Mouse (Mus musculus): Measurements from ENCODE around the gene Fam187a. TPM values are rescaled to one million over a fixed set of nuclear protein-coding genes. Genes with fewer than 3 reads are reported as not detected.

Fam187a gene
- total RNA-seq (2014; fragmentation: Nextera tagmentation) (not detected in 2 replicates), total RNA-seq (2017) (not detected in 2 replicates)

DNA sequence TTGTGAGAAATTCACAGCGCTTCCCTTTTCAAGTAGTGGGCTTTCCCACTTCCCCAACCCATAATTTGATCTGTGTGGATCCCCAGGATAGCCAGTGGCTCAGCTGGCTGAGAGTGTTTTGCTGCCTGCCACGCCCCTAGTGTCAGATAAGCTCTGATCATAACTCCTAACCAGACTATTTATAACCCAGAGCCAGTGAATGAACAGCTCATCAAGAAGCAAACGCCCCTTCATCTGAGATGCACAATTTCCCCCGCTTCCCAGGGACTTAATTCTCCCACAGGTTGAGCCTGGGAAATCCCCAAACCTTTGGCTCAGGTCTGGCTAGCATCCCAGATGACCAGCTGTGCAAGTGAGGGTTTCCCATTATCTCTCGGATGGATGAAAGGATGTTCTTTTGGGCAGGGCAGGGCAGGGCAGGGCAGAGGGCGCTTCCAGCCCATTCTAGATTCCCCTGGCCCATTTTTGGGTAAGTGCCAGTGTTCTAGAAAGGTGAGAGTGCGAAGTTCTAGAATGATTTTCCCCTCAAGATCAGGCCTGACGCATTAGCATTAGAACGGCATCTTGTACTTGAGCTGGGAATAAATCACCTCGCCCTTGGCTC is at the start of gene Fam187a:
Fam187a (plus strand) TSS at position 554 of the 604 bp plus-strand sequence.
- no peak for ATAC-seq (replicated peaks; ENCODE audit: low FRiP score, low TSS enrichment, poor library complexity, severe bottlenecking)

DNA sequence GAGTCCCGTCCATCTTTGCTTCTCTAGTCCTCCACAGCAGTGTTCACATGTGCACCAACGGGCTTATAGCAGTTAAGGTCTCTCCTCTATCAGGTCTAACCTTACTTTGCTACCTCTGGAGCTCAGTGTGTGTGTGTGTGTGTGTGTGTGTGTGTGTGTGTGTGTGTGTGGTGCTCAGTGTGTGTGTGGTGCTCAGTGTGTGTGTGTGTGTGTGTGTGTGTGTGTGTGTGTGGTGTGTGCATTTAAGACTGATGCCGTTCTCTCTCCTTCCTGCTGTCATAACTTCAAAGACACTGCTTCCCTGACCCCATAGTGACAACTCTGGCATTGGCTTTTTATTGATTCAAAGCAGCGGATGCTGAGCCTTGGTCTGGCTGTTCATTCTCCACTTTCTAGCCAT is 49.4 kb upstream of the Fam187a start, which contains the start of gene Higd1b:
Higd1b (plus strand) TSS at position 301 of the 400 bp plus-strand sequence.
- ATAC-seq (replicated peaks; ENCODE audit: low FRiP score, low TSS enrichment, poor library complexity, severe bottlenecking) = no peak

DNA sequence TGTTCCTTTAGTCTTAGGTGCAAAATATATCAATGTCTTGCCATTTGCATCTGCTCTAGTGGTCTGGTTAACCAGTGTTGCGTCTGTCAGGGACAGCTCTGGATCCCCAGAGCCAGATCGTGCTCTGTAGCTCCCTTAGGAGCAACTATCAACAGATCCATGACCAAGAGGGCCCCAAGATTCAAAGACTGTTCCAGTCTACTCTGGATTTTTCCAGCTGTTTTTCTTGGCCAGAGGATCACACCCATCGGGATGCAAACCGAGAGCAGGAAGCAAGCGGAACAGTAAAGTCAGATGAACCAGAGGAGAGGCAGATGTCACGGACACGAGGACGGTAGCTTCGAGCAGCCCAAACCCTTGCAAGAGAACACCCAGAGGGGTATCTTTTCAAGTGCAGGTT is 48.8 kb upstream of the Fam187a start:
- no peak for ATAC-seq (replicated peaks; ENCODE audit: low FRiP score, low TSS enrichment, poor library complexity, severe bottlenecking)

DNA sequence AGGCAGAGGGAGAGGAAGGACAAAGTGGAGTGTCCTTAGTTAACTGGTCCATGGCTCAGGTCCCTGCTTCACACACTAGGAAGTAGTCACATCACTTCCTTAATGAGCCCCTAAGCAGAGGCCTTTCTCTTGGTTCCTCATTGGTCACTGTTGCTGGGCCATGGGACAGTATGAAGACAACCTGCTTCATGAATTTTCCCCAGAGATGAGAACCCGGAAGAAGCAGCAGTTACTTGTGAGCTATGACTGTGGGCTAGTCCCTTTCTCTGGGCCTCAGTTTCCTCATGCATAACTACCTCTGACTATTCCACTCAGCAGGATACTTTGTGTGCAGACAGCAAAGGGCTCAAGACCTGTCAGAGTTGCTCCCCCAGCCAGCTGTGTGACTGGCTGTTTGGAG is 47.6 kb upstream of the Fam187a start:
- no peak for ATAC-seq (replicated peaks; ENCODE audit: low FRiP score, low TSS enrichment, poor library complexity, severe bottlenecking)

DNA sequence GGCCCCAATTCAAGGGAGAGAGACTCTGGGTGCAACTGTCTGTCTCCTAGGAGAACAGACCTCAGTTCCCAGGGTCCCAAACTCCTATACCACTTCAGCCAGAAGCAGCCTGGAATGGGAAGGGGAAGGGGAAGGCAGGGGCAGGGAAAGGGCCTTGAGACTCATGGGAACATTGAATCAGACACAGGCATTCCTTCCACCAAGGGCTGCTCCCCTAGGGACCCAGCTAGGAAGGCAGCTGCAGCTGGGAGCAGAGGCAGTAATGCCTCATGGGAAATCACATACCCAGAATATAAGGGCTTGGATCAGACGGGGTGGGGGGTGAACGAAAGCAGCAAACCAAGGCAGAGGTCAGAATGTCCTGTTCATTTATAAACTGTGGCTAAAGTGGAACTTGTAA is 46.8 kb upstream of the Fam187a start:
- no peak for ATAC-seq (replicated peaks; ENCODE audit: low FRiP score, low TSS enrichment, poor library complexity, severe bottlenecking)

DNA sequence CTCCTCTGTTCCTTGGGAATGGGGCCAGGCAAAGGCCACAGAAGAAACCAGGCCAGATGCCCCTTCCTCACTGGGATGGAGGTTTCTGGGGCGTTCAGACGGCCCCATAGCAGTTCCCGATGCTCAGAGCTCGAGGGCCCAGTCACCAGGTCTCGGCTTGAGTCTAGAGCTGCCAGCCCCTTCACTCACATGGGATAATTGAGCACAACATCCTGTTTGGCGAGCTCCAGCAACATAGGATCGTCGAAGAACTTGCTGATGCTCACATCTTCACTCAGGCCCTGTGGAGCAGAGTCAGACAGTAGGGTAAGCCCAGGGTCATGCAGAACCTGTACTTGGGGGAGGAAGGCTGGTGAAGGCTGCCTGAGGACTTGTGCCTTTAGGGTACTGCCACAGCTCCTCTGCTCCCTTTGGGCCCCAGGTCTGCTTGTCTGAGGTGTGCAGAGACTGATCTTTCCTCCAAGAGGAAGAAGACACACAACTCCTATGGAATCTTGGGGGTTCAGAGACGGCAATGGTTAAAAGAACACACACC is 46.3 kb upstream of the Fam187a start:
- ATAC-seq (replicated peaks; ENCODE audit: low FRiP score, low TSS enrichment, poor library complexity, severe bottlenecking) = no peak

DNA sequence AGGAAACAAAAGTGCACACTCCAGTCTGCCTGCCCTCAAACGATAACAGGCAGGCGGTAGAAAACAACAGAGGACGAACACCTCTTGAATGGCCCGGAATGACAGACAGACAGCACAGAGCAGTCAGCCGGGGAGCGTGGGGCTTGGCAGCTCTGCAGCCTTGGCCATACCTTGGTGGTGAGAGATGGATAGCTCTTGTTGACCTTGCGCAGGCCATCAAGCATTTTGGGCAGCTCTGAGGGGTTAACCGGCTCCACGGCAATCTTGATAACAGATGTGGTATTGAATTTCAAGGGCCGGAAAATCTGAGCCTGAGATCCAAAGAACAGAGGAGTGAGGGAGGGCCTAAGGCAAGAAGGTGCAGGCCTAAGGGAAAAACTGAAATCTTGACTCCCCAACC is 39.0 kb upstream of the Fam187a start:
- ATAC-seq (replicated peaks; ENCODE audit: low FRiP score, low TSS enrichment, poor library complexity, severe bottlenecking) = no peak

DNA sequence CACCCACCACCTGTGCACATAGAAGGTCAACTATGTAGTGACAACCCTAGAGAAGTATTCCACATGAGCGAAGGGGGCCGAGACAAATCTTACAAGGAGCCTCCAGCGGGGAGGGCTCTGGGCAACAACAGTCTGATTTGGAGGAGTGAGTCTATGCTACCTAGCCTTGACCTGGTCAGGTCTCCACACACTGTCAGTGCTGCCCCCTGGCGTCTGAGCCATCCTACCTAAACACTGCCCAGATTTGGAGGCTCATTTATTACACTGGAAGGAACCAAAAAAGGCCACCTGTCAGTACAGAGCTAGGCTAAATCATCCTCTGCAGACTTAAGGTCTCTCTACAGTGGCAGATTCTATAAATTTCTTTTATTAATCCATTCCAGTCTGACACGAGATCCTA is 33.1 kb upstream of the Fam187a start:
- no peak for ATAC-seq (replicated peaks; ENCODE audit: low FRiP score, low TSS enrichment, poor library complexity, severe bottlenecking)

DNA sequence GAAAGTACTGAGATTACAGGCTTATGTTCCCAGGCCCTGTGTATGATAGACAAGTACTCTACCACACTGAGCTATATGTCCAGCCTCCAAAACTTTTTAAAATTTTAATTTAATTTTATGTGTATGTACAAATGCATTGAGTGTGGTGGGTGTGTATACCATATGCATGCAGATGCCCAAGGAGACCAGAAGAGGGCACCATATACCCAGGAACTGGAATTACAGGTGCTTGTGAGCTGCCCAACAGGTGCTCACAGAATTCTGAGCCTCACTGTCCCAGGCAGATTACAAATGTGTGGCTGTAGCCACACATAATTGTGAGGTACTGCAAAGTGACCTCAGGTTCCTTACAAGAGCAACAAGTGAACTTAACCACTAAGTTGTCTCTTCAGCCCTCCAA is 31.2 kb upstream of the Fam187a start:
- peak; percentile 47; the same call in 1 of the 2 replicates for ATAC-seq (replicated peaks; ENCODE audit: low FRiP score, low TSS enrichment, poor library complexity, severe bottlenecking)

DNA sequence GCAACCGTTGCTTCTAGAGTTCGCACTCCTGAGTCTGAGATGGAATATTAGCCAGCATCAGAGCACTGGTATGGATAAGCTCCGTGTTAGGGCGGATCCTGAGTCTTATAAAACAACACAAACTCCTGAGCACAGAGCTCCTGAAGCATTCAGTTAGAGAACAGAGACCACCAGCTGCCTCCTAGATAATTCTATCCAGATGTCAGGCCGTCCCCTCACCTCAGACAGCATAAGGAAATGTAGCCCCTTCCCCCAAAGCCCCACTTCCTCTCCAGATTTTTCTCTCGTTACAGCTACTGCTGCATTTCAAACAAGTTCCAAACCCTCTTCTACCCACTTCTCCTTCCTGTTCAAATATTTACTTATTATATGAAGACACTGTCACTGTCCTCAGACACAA is 29.0 kb upstream of the Fam187a start:
- ATAC-seq (replicated peaks; ENCODE audit: low FRiP score, low TSS enrichment, poor library complexity, severe bottlenecking) = no peak

DNA sequence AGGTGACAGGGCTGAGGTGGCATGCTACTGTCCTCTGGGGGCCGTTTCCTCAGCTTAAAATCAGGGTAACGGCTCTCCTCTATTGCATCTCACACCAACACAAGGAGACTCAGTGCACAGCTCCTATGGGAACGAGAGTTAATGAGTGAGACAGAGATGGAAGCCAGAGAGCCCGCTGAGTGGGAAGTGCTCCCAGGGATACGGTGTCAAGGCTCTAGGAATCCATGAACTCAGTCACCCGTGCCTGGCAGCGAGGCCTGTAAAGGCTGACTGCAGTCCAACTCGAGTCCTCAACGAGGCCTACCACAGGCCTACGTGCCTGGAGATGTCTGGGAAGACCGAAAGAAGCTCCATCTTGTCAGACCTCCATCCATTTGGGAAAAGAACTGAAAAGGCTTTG is 26.0 kb upstream of the Fam187a start:
- no peak for ATAC-seq (replicated peaks; ENCODE audit: low FRiP score, low TSS enrichment, poor library complexity, severe bottlenecking)

DNA sequence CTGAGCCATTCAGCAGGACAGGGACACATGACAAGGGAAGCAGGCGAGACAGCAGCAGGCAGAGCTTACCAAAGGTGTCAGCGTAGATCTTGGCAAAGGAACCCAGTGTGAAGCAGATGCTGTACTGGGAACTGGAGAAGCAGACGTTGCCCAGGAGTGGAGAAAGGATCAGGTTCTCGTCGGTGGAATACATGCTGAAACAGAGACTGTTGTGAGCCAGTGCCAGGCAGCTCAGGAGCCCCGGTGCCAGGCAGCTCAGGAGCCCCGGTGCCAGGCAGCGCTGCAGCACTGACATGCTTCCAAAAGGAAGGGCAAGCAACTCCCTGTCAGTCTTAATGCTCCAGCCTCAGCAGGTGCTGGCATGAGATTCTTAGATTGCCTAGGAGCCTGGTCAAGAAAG is 25.0 kb upstream of the Fam187a start:
- ATAC-seq (replicated peaks; ENCODE audit: low FRiP score, low TSS enrichment, poor library complexity, severe bottlenecking) = no peak

DNA sequence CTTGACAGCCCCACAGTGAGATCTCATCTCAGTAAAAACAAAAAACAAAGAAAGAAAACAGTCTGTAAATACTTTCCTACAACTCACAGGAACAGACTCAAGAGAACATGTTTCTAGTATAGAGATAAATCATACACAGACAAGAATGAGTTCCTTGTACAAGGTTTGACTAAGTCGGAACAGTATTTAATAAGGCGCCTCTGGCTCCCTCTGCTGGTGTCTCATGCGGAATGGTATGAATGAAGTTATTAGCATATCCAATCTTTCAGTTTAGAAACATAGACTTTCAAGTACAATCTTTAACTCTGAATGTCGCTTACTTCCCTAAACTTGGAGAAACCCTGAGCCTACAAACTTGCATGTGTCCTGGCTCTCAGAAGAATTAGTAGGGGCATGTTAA is 20.7 kb upstream of the Fam187a start:
- ATAC-seq (replicated peaks; ENCODE audit: low FRiP score, low TSS enrichment, poor library complexity, severe bottlenecking) = peak; percentile 64; the same call in 1 of the 2 replicates

DNA sequence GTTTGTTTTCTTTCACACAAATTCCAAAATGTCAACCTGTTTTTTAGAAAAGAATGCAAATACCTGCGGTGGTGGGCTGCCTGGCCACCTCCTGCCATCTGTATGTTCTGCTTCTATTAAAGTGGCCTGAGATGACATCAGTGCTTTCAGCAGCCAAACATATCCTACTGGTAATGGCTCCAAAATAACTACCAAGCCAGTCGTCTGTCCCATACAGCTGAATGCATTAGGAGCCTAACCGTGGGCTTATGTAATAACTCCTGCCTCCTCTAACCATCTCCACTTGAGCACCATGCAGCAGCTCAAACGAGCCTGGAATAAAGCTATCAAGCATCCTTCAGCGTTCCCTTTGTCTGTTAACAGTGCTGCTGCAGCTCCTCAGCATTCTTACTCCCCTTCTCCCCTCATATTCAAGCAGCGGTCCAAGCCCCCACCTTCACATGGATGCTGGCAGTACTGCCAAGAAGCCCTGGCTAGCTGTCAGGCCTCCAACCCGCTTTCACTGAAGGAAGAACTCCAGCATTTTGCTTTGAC is 10.1 kb upstream of the Fam187a start:
- no peak for ATAC-seq (replicated peaks; ENCODE audit: low FRiP score, low TSS enrichment, poor library complexity, severe bottlenecking)

DNA sequence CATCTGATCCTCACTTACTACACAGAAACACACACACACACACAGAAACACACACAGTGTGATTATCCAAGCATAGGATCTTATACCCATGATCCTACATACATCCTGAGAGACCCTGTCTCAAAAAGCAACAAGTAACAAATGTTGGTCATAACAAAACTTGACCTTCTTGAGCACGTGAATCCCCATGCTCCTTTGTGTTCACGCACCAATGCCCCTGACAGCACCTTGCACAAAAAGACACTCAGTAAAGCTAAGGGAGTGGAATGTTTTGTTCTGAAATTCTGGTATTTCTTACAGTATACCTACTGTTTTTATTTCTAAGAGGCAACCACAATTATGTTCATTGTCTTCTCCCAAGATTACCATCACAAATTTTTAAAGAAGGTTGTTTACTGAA is 5.4 kb upstream of the Fam187a start:
- no peak for ATAC-seq (replicated peaks; ENCODE audit: low FRiP score, low TSS enrichment, poor library complexity, severe bottlenecking)

DNA sequence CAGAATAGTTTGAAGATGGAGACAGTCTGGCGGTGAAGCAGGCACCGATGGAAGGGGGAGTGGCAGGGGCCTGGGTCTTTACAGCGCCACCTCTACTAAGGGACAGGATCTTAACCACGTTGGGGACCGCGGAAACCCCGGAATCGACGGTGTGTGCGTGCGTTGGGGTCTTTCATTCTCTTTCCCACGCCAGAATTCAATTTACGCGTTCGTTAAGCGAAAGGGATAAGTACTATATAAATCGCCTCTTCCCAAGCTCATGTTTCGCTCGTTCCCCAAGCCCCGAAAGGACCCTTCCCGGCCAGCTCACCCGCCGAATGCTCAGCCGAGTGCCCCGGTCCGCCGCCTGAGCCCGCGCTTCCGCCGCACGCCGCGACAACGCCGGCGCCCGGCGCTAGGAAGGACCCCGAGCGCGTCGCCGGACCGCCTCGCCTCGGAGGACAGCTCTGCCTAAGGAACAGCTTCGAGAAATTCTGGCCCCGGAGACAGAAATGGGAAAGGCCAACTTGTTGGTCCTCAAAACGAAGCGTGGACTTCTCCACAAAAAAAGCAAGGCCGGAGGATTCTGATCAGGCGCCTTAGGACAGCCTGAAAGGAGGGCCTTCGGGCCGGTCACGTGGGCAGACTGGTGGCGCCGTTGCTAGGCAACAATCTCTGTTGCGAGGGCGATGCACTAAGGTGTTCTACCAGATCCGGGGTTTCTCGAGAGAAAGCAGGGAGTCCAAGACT is 4.2 kb upstream of the Fam187a start, which contains the start of the genes Eftud2 and Ccdc103:
Eftud2 (minus strand) TSS at position 401 of the 729 bp plus-strand sequence.
Ccdc103 (plus strand) TSS at position 620 of the 729 bp plus-strand sequence.
- ATAC-seq (replicated peaks; ENCODE audit: low FRiP score, low TSS enrichment, poor library complexity, severe bottlenecking) = peak; percentile 78

DNA sequence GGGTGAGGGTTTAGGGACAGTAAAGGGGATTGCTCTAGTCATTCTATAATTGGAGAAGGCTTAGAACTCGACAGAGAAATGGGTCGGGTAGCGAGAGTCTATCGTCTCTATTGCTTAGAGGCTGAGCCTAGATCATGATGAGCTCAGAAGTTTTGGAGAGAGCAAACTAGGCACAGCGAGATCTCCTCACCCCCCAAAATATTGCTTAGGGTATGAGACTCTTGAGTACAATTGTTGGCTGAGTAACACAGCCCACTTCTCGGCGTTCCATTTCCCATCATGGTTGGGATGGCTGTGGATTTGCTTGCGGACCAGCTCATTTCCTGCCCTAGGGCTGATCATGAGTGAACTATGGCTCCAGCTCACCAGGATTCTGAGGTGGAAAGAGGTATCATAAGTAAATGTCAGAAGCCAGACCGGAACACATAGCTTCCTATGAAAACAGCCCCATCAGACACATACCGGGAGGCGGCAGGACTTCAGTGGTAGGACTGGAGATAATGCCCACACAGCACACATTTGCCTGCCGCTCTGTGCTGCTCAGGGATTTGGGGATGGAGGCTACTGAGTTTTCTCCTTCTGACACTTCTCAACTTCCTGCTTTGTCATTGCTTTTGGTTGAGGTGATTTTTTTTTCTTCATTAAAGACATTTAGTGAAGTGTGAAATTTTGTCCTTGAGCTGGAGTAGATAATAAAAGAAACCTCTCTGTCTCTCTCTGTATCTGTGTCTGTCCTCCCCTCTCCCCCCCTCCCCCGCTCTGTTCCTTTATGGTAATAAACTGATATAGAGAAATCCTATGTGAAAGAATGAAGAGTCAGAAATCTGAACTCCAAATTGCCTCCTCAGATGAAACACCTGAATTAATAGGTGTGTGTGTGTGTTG is 3.4 kb upstream of the Fam187a start:
- ATAC-seq (replicated peaks; ENCODE audit: low FRiP score, low TSS enrichment, poor library complexity, severe bottlenecking) = peak; percentile 29; the same call in 1 of the 2 replicates

DNA sequence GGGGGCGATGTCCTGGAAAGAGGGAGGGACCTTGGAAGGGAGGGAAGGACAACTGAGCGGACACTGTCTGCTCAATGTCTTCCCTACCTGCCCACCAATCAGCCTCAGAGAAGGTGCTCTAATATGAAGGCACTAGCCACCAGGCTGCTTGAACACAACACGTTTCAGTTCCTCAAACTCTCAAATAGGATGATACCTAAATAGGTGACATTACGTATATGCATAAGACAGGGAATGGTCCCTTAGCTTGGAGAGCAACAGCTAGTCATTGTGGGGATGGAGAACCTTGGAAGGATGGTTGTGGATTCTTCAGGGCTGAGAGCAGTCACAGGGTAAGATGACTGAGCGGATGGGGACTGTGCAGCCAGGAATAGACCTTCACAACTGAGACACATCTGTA is 2.5 kb downstream of the Fam187a start:
- ATAC-seq (replicated peaks; ENCODE audit: low FRiP score, low TSS enrichment, poor library complexity, severe bottlenecking) = no peak

DNA sequence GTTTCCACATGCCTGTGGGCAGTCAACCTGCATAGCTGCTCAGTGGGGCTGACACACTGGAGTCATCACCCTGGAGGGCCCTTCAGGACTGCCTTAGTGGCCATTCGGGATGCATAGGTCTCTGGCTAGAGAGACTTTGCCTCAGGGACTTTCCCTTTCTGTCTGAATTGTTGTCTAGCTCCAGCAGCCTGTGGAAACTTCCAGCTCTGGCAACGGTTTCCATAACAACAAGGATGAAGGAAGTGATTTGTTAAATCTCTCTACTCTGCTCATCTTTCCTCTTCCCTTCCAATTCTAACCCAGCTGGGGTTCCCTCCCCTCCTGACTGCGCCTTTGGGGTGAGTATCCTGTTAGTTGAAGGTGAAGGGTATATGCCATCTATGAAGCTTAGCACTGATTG is 3.2 kb downstream of the Fam187a start:
- no peak for ATAC-seq (replicated peaks; ENCODE audit: low FRiP score, low TSS enrichment, poor library complexity, severe bottlenecking)
